Mouse (Mus musculus) E14TG2a.4 (cell line): Measurements from ENCODE around the gene Hoxd3.

Source experiments
- CTCF ChIP-seq: conservative IDR thresholded peaks from 2 replicates; pipeline ENCODE4 v1.5.1; 2014; ENCODE audit warnings: low read length
- POU5F1 ChIP-seq: IDR thresholded peaks from 2 replicates; pipeline ENCODE4 v1.6.1; 2014; ENCODE audit warnings: low read length, borderline replicate concordance

DNA sequence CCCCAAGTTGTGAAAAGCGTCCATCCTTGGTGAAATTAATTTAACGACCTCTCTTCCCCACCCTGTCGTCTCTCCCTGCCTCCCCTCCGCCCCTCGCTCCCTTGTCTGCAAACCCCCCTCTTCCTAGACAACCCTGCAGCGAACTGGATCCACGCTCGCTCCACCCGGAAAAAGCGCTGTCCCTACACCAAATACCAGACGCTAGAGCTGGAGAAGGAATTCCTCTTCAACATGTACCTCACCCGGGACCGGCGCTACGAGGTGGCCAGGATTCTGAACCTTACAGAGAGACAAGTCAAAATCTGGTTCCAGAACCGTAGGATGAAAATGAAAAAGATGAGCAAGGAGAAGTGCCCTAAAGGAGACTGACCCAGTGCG is 12.7 kb upstream of the Hoxd3 start:
- TF ChIP-seq CTCF (no peak), POU5F1 (no peak)
